Mouse (Mus musculus) liver, adult 2 months (tissue): ENCODE measurements at regions not wholly inside any gene's neighbourhood (a gene's known extent, or its start where the extent isn't known, plus 50 kb on each side); places are given as distances from the start of the nearest gene placed in this dataset.

Experiments
- DNase-seq: peaks from one replicate; pipeline ENCODE4 v3.0.0-alpha.2; 2011; ENCODE audit warnings: low read depth, low spot score; ENCODE audit errors: extremely low read depth
- H3K27ac ChIP-seq: fragments of 200-500 bp; replicated peaks from 2 replicates; pipeline ENCODE4 v1.5.1; 2012; ENCODE audit warnings: low read depth, mild to moderate bottlenecking, control low read depth, inconsistent platforms, low read length; ENCODE audit not compliant: insufficient read depth
- H3K27me3 ChIP-seq: fragments of 200-500 bp; 2 replicates; pipeline ENCODE4 v1.6.1; 2012; ENCODE audit warnings: mild to moderate bottlenecking, moderate library complexity, low read length, inconsistent platforms; ENCODE audit not compliant: control insufficient read depth, insufficient read depth
- H3K36me3 ChIP-seq: fragments of 200-500 bp; 2 replicates; pipeline ENCODE4 v1.6.1; 2012; ENCODE audit warnings: low read length, inconsistent platforms; ENCODE audit not compliant: control insufficient read depth, insufficient read depth
- H3K4me1 ChIP-seq: fragments of 200-500 bp; 2 replicates; pipeline ENCODE4 v1.6.1; 2011; ENCODE audit warnings: low read length; ENCODE audit not compliant: control insufficient read depth, insufficient read depth
- H3K4me3 ChIP-seq: fragments of 200-500 bp; 2 replicates; pipeline ENCODE4 v1.5.1; 2011; ENCODE audit warnings: low read depth, mild to moderate bottlenecking, control low read depth, low read length, moderate library complexity; ENCODE audit not compliant: insufficient read depth
- H3K79me2 ChIP-seq: fragments of 200-500 bp; 2 replicates; pipeline ENCODE4 v1.6.1; 2012; ENCODE audit warnings: inconsistent platforms, mild to moderate bottlenecking, low read length, moderate library complexity; ENCODE audit not compliant: control insufficient read depth, insufficient read depth
- H3K9ac ChIP-seq: fragments of 200-500 bp; 2 replicates; pipeline ENCODE4 v1.6.1; 2012; ENCODE audit warnings: low read depth, mild to moderate bottlenecking, control low read depth, inconsistent platforms, low read length
- CTCF ChIP-seq: fragments of 200-500 bp; IDR thresholded peaks from 2 replicates; pipeline ENCODE4 v1.5.1; 2011; ENCODE audit warnings: low read depth, low read length, control low read depth
- POLR2A ChIP-seq: fragments of 200-500 bp; IDR thresholded peaks from 2 replicates; pipeline ENCODE4 v1.6.1; 2011; ENCODE audit warnings: low read length, control low read depth; ENCODE audit not compliant: insufficient read depth; ENCODE audit errors: extremely low read depth
- WGBS: fragments of 180-500 bp; shearing (Covaris S2); methylation state at CpG from one replicate; pipeline ENCODE4 v1.1.7; 2018; 5-methylcytosine and 5-hydroxymethylcytosine counted together

DNA sequence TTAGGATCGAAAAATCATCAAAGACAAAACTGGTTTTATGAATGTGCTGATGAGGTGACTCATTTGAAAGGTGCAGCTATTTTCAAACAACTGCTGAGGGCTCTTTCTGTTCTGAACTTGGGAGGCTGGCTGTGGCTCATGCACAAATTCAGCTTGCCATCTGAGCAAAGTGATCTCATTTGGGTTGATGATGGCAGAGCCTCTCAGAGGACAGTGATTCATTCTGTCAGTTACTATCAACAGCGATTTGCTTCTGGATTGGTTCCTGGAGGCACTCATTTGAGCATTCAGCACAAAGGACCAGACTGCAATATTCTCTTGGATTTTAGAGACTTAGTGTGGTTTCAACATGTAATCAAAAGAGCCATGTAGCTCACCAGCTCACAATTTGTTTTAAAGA lies 285.8 kb upstream of the Ell2 start:
- DNase-seq: no peak
- Histone ChIP-seq H3K9ac (no peak overlapping the region), H3K4me3 (no peak overlapping the region), H3K4me1 (no peaks in the 10 kb centered on the region), H3K27me3 (no peaks in the 10 kb centered on the region), H3K36me3 (no peaks in the 10 kb centered on the region), H3K79me2 (no peaks in the 10 kb centered on the region), H3K27ac (no peak overlapping the region)
- 78% methylated on average over 2 of the region's 2 CpGs for WGBS
- TF ChIP-seq CTCF (no peak), POLR2A (no peak)

DNA sequence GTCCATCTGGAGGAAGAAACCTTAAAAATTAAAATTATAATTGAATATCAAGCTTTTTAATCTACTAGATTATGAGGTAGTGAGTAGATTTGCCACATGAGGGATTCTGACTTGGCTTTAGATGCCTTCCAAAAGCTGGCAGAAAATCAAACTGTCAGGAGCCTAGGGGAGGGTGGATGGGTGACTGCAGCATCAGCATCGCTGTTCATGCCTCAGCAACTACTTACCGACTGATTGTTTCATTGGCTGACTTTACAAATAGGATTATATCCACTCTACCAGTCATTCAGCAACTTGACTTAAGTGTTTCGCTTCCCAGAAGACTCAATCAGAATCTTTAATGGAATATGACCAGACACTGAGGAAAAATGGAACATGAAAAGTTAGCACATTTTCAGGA lies 279.6 kb upstream of the Ell2 start:
- no peak for TF ChIP-seq CTCF
- TF ChIP-seq POLR2A: no peak
- DNase-seq: no peak
- H3K36me3 ChIP-seq: no peaks in the 10 kb centered on the region
- no peak overlapping the region for H3K4me3 ChIP-seq
- H3K4me1 ChIP-seq: no peaks in the 10 kb centered on the region
- H3K27ac ChIP-seq: no peak overlapping the region
- no peaks in the 10 kb centered on the region for H3K79me2 ChIP-seq
- WGBS: 85% methylated on average over 3 of the region's 3 CpGs
- no peak overlapping the region for H3K9ac ChIP-seq
- no peaks in the 10 kb centered on the region for H3K27me3 ChIP-seq

DNA sequence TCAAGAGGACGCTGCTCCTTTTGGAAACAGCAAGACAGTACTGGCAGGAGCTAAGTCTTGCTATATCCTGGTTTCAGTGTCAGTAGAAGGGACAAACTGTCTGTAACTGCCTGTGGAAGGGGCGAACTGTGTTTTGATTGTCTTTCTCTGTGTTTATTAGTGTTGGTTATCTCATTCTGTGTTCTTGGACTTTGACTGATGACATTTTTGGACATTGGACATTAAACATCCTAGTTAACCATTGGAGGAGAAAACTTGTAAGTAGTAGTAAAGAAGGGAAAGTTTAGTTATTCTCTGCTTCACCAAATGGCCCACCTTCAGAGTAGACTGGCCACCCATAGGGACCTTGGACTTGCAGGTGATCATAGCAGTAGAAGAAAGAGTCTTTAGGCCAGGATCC lies 267.4 kb upstream of the Ell2 start:
- H3K4me3 ChIP-seq: no peak overlapping the region
- 13% methylated on average over 2 of the region's 2 CpGs for WGBS
- DNase-seq: peak; percentile 95
- H3K27ac ChIP-seq: peak overlapping the region; percentile 98
- no peaks in the 10 kb centered on the region for H3K27me3 ChIP-seq
- H3K4me1 ChIP-seq: peaks cover 3% of the 10 kb centered on the region
- peak overlapping the region; percentile 67 for H3K9ac ChIP-seq
- TF ChIP-seq POLR2A (no peak), CTCF (no peak)
- no peaks in the 10 kb centered on the region for H3K79me2 ChIP-seq
- no peaks in the 10 kb centered on the region for H3K36me3 ChIP-seq

DNA sequence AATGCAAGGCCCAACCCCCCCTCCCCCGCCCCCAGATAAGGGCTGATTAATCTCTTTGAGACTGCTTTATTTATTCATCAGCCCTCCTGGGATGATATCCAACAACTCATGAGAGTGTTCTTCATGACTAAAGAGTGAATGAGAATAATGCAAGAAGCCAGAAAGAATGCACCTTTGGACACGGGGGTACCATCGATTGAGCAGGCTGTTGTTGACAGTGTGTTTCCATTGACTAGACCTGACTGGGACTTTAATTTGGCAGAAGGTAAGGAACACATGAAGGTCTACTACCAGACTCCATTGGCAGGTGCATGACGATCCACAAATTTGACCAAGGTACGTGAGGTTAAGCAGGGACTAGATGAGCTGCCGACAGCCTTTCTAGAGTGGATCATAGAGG lies 266.5 kb upstream of the Ell2 start:
- peak overlapping the region; percentile 98 for H3K27ac ChIP-seq
- H3K9ac ChIP-seq: no peak overlapping the region
- DNase-seq: peak; percentile 99
- no peak overlapping the region for H3K4me3 ChIP-seq
- H3K4me1 ChIP-seq: peaks cover 3% of the 10 kb centered on the region
- no peak for TF ChIP-seq POLR2A
- WGBS: 24% methylated on average over 6 of the region's 6 CpGs
- no peaks in the 10 kb centered on the region for H3K36me3 ChIP-seq
- no peaks in the 10 kb centered on the region for H3K79me2 ChIP-seq
- no peaks in the 10 kb centered on the region for H3K27me3 ChIP-seq

DNA sequence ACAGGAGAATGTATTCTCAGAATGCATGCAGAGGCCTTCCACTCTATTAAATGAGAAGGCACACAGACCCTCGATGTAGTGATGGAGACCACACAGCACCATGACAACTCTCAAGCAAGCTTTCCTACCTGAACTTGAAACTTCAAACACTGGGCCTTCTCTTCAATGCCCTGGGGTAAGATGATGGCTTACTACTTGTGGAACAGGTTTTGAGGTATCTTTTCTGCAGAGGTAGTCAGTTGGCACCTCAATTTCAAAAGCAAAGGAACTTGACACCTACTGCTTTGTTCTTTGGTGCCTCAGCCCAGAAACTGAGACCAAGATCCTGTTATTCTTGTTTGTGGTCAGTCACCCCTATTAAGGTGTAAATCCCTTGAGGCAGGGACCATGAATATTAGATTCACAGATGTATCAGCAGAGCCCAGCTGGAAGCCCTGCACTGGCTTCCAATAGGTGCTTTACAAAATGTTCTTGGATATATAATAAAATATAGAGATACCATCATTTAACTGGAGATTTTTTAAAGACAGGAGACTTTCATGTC lies 246.2 kb upstream of the Ell2 start:
- WGBS: 42% methylated on average over 1 of the region's 1 CpGs
- TF ChIP-seq CTCF: no peak
- no peak for TF ChIP-seq POLR2A
- no peaks in the 10 kb centered on the region for H3K79me2 ChIP-seq

DNA sequence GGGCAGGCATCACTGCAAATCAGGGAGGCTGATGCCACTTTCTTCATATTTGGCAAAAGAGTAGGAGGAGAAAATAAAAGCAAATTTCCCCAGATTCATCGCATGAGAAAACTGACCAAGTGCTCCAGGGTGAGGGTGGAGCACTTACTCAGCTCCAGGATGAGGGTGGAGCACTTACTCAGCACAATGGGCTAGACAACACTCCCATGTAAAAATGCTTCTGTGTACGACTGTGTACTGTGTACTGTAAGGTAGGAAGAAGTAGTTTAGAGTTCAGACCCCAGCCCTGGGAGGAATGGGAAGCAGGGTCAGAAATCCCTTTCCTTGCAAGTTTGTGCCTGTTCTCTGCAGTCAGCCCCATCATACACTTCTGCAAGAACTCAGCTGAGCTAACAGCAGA lies 245.3 kb upstream of the Ell2 start:
- Histone ChIP-seq H3K4me1 (no peaks in the 10 kb centered on the region), H3K36me3 (no peaks in the 10 kb centered on the region), H3K4me3 (no peak overlapping the region), H3K79me2 (no peaks in the 10 kb centered on the region), H3K27ac (no peak overlapping the region), H3K9ac (no peak overlapping the region), H3K27me3 (no peaks in the 10 kb centered on the region)
- 71% methylated on average over 2 of the region's 2 CpGs for WGBS
- TF ChIP-seq POLR2A: no peak
- TF ChIP-seq CTCF: no peak
- DNase-seq: no peak

More for the DNA sequence above, 246.2 kb upstream of the Ell2 start:
- Histone ChIP-seq H3K4me3 (no peak overlapping the region), H3K27me3 (no peaks in the 10 kb centered on the region), H3K36me3 (no peaks in the 10 kb centered on the region), H3K27ac (no peak overlapping the region), H3K4me1 (no peaks in the 10 kb centered on the region), H3K9ac (no peak overlapping the region)
- no peak for DNase-seq
